Mouse (Mus musculus) hindbrain, embryonic 13.5 days (tissue): ENCODE data around the gene Iqck. TPM values are rescaled to one million over a fixed set of nuclear protein-coding genes. Genes with fewer than 3 reads are reported as not detected.

ENCODE experiments used
- ATAC-seq: fragments of 200-750 bp; cut with Nextera tagmentation; 2 replicates; pipeline ENCODE4 v1.8.0; 2017; ENCODE audit warnings: moderate TSS enrichment; ENCODE audit not compliant: low FRiP score
- H3K27ac ChIP-seq: fragments of 300-500 bp; sonication (generic); 2 replicates; pipeline ENCODE4 v1.5.1; 2015; ENCODE audit warnings: inconsistent platforms, mild to moderate bottlenecking, moderate library complexity
- H3K27me3 ChIP-seq: fragments of 300-500 bp; sonication (generic); 2 replicates; pipeline ENCODE4 v1.6.1; 2015; ENCODE audit warnings: mild to moderate bottlenecking, inconsistent platforms
- H3K36me3 ChIP-seq: fragments of 300-500 bp; sonication (generic); 2 replicates; pipeline ENCODE4 v1.6.1; 2015; ENCODE audit warnings: mild to moderate bottlenecking, inconsistent platforms
- H3K4me1 ChIP-seq: fragments of 300-500 bp; sonication (generic); replicated peaks from 2 replicates; pipeline ENCODE4 v1.6.1; 2015; ENCODE audit warnings: inconsistent platforms
- H3K4me2 ChIP-seq: fragments of 300-500 bp; sonication (generic); 2 replicates; pipeline ENCODE4 v1.6.1; 2015; ENCODE audit warnings: inconsistent platforms, mild to moderate bottlenecking, moderate library complexity
- H3K4me3 ChIP-seq: fragments of 300-500 bp; sonication (generic); 2 replicates; pipeline ENCODE4 v1.5.1; 2015; ENCODE audit warnings: mild to moderate bottlenecking, inconsistent platforms
- H3K9ac ChIP-seq: fragments of 300-500 bp; sonication (generic); 2 replicates; pipeline ENCODE4 v1.6.1; 2015; ENCODE audit warnings: mild to moderate bottlenecking, inconsistent platforms
- H3K9me3 ChIP-seq: fragments of 300-500 bp; sonication (generic); 2 replicates; pipeline ENCODE4 v1.6.1; 2016; ENCODE audit warnings: inconsistent platforms
- WGBS: fragments of 180-500 bp; shearing (Covaris S2); methylation state at CpG from one replicate; pipeline ENCODE4 v1.1.7; 2015; 5-methylcytosine and 5-hydroxymethylcytosine counted together
- polyA plus RNA-seq: library from polyadenylated mRNA; unstranded; fragments of >200 nt; fragmentation: Nextera tagmentation; extraction: Ambion mirVana; gene quantifications from 2 replicates; pipeline ENCODE4 v1.2.1, GENCODE M21; 2015

The Iqck gene
- polyA plus RNA-seq, 1 experiment from 2014 or later: 3.7 TPM

GRCm38 (mm10) chr7:118925547-118925946, 70.0 kb downstream of the Iqck start:
- Histone ChIP-seq H3K9me3 (no peaks in the 10 kb centered on the region), H3K9ac (no peak overlapping the region), H3K27me3 (no peaks in the 10 kb centered on the region), H3K4me2 (no peak overlapping the region), H3K4me3 (no peak overlapping the region), H3K4me1 (peaks cover 8% of the 10 kb centered on the region), H3K36me3 (no peaks in the 10 kb centered on the region), H3K27ac (no peak overlapping the region)
- 94% methylated on average over 3 of the region's 3 CpGs for WGBS
- no peak for ATAC-seq

GRCm38 (mm10) chr7:118926516-118927260, 71.1 kb downstream of the Iqck start:
- no peak for ATAC-seq
- Histone ChIP-seq H3K36me3 (no peaks in the 10 kb centered on the region), H3K4me3 (no peak overlapping the region), H3K9ac (no peak overlapping the region), H3K27ac (no peak overlapping the region), H3K27me3 (no peaks in the 10 kb centered on the region), H3K4me2 (no peak overlapping the region), H3K9me3 (no peaks in the 10 kb centered on the region), H3K4me1 (peaks cover 8% of the 10 kb centered on the region)
- 86% methylated on average over 6 of the region's 6 CpGs for WGBS

GRCm38 (mm10) chr7:118927279-118927678, 71.7 kb downstream of the Iqck start:
- peaks cover 8% of the 10 kb centered on the region for H3K4me1 ChIP-seq
- H3K27me3 ChIP-seq: no peaks in the 10 kb centered on the region
- H3K4me2 ChIP-seq: no peak overlapping the region
- H3K27ac ChIP-seq: no peak overlapping the region
- no peaks in the 10 kb centered on the region for H3K36me3 ChIP-seq
- H3K9me3 ChIP-seq: no peaks in the 10 kb centered on the region
- H3K4me3 ChIP-seq: no peak overlapping the region
- 91% methylated on average over 2 of the region's 2 CpGs for WGBS
- no peak overlapping the region for H3K9ac ChIP-seq
- ATAC-seq: no peak

- Histone ChIP-seq H3K4me3 (no peak overlapping the region), H3K4me2 (no peak overlapping the region), H3K4me1 (peaks cover 8% of the 10 kb centered on the region), H3K27me3 (no peaks in the 10 kb centered on the region), H3K9ac (no peak overlapping the region), H3K9me3 (no peaks in the 10 kb centered on the region), H3K27ac (no peak overlapping the region), H3K36me3 (no peaks in the 10 kb centered on the region)
- no peak for ATAC-seq
- 87% methylated on average over 3 of the region's 3 CpGs for WGBS
Measured at GRCm38 (mm10) chr7:118928316-118928715, 72.8 kb downstream of the Iqck start.

GRCm38 (mm10) chr7:118928916-118929315, 73.4 kb downstream of the Iqck start:
- H3K9me3 ChIP-seq: no peaks in the 10 kb centered on the region
- H3K4me3 ChIP-seq: no peak overlapping the region
- no peak for ATAC-seq
- no peaks in the 10 kb centered on the region for H3K27me3 ChIP-seq
- no peak overlapping the region for H3K9ac ChIP-seq
- H3K36me3 ChIP-seq: no peaks in the 10 kb centered on the region
- H3K4me2 ChIP-seq: no peak overlapping the region
- no peak overlapping the region for H3K27ac ChIP-seq
- H3K4me1 ChIP-seq: peaks cover 8% of the 10 kb centered on the region
- 68% methylated on average over 8 of the region's 8 CpGs for WGBS

GRCm38 (mm10) chr7:118929601-118930311, 74.2 kb downstream of the Iqck start:
- no peaks in the 10 kb centered on the region for H3K9me3 ChIP-seq
- no peak overlapping the region for H3K9ac ChIP-seq
- no peak overlapping the region for H3K4me3 ChIP-seq
- WGBS: 53% methylated on average over 16 of the region's 16 CpGs
- no peak overlapping the region for H3K4me2 ChIP-seq
- H3K27me3 ChIP-seq: no peaks in the 10 kb centered on the region
- no peak overlapping the region for H3K27ac ChIP-seq
- no peaks in the 10 kb centered on the region for H3K36me3 ChIP-seq
- no peak for ATAC-seq
- H3K4me1 ChIP-seq: peaks cover 8% of the 10 kb centered on the region

- Histone ChIP-seq H3K4me3 (no peak overlapping the region), H3K27me3 (no peaks in the 10 kb centered on the region), H3K4me1 (peaks cover 10% of the 10 kb centered on the region), H3K4me2 (no peak overlapping the region), H3K9ac (no peak overlapping the region), H3K27ac (no peak overlapping the region), H3K9me3 (no peaks in the 10 kb centered on the region), H3K36me3 (no peaks in the 10 kb centered on the region)
- WGBS: 79% methylated on average over 17 of the region's 17 CpGs
- ATAC-seq: no peak
Measured at GRCm38 (mm10) chr7:118931502-118932395, 76.2 kb downstream of the Iqck start.

GRCm38 (mm10) chr7:118935306-118935705, 79.8 kb downstream of the Iqck start:
- Histone ChIP-seq H3K27me3 (no peaks in the 10 kb centered on the region; the same call in 1 of the 2 replicates), H3K9me3 (no peaks in the 10 kb centered on the region), H3K27ac (no peak overlapping the region), H3K36me3 (no peaks in the 10 kb centered on the region), H3K4me2 (no peak overlapping the region), H3K4me3 (no peak overlapping the region), H3K9ac (no peak overlapping the region), H3K4me1 (peaks cover 5% of the 10 kb centered on the region)
- ATAC-seq: no peak
- WGBS: 83% methylated on average over 2 of the region's 2 CpGs

- H3K36me3 ChIP-seq: no peaks in the 10 kb centered on the region
- WGBS: 12% methylated on average over 4 of the region's 4 CpGs
- H3K4me3 ChIP-seq: no peak overlapping the region
- no peaks in the 10 kb centered on the region; the same call in 1 of the 2 replicates for H3K27me3 ChIP-seq
- no peak overlapping the region for H3K9ac ChIP-seq
- H3K4me1 ChIP-seq: peaks cover 5% of the 10 kb centered on the region
- H3K27ac ChIP-seq: no peak overlapping the region
- no peak overlapping the region for H3K4me2 ChIP-seq
- no peak for ATAC-seq
- no peaks in the 10 kb centered on the region for H3K9me3 ChIP-seq
Measured at GRCm38 (mm10) chr7:118936844-118937243, 81.3 kb downstream of the Iqck start.

GRCm38 (mm10) chr7:118937469-118938387, 82.2 kb downstream of the Iqck start:
- no peak overlapping the region for H3K4me3 ChIP-seq
- WGBS: 82% methylated on average over 11 of the region's 11 CpGs
- H3K9ac ChIP-seq: no peak overlapping the region
- no peak overlapping the region for H3K27ac ChIP-seq
- peaks cover 5% of the 10 kb centered on the region for H3K4me1 ChIP-seq
- no peaks in the 10 kb centered on the region for H3K36me3 ChIP-seq
- H3K9me3 ChIP-seq: no peaks in the 10 kb centered on the region
- no peaks in the 10 kb centered on the region; the same call in 1 of the 2 replicates for H3K27me3 ChIP-seq
- no peak for ATAC-seq
- H3K4me2 ChIP-seq: no peak overlapping the region

- no peaks in the 10 kb centered on the region for H3K36me3 ChIP-seq
- WGBS: 77% methylated on average over 3 of the region's 3 CpGs
- H3K4me2 ChIP-seq: no peak overlapping the region
- H3K9me3 ChIP-seq: no peaks in the 10 kb centered on the region
- ATAC-seq: no peak
- H3K27me3 ChIP-seq: no peaks in the 10 kb centered on the region; the same call in 1 of the 2 replicates
- no peak overlapping the region for H3K27ac ChIP-seq
- peaks cover 4% of the 10 kb centered on the region; the same call in 1 of the 2 replicates for H3K4me1 ChIP-seq
- no peak overlapping the region for H3K4me3 ChIP-seq
- H3K9ac ChIP-seq: no peak overlapping the region
Measured at GRCm38 (mm10) chr7:118942297-118942696, 86.7 kb downstream of the Iqck start.
